Mouse (Mus musculus) bone marrow, adult 2 months (tissue): ENCODE measurements around the gene Csrp1. TPM values are rescaled to one million over a fixed set of nuclear protein-coding genes. Genes with fewer than 3 reads are reported as not detected.

Experiments used
- H3K27ac ChIP-seq: fragments of 200-500 bp; 2 replicates; pipeline ENCODE4 v1.5.1; 2012; ENCODE audit warnings: low read depth, mild to moderate bottlenecking, control low read depth, inconsistent platforms, low read length; ENCODE audit not compliant: control insufficient read depth, poor library complexity, insufficient read depth
- H3K4me1 ChIP-seq: fragments of 200-500 bp; 2 replicates; pipeline ENCODE4 v1.6.1; 2011; ENCODE audit warnings: low read length; ENCODE audit not compliant: control insufficient read depth, insufficient read depth
- H3K4me3 ChIP-seq: fragments of 200-500 bp; replicated peaks from 2 replicates; pipeline ENCODE3; 2011; ENCODE audit warnings: mild to moderate bottlenecking, low read depth, low read length, control low read depth; ENCODE audit not compliant: control insufficient read depth
- CTCF ChIP-seq: fragments of 200-500 bp; IDR thresholded peaks from 2 replicates; pipeline ENCODE4 v1.5.1; 2011; ENCODE audit warnings: low read length, control low read depth; ENCODE audit not compliant: control insufficient read depth, insufficient read depth
- POLR2A ChIP-seq: fragments of 200-500 bp; IDR thresholded peaks from 2 replicates; pipeline ENCODE4 v1.6.1; 2011; ENCODE audit warnings: low read depth, mild to moderate bottlenecking, control low read depth, low read length, borderline replicate concordance; ENCODE audit not compliant: control insufficient read depth
- WGBS: fragments of 180-500 bp; shearing (Covaris S2); methylation state at CpG from one replicate; pipeline ENCODE4 v1.1.7; 2018; 5-methylcytosine and 5-hydroxymethylcytosine counted together
- polyA plus RNA-seq: library from polyadenylated mRNA; stranded (reverse); fragments of >200 nt; gene quantifications from 2 replicates; pipeline ENCODE4 v1.2.4, GENCODE M21; 2011; ENCODE audit warnings: low replicate concordance; ENCODE audit not compliant: missing spikeins, insufficient read depth, insufficient read length

The Csrp1 gene
- polyA plus RNA-seq, 1 experiment, result 109 TPM

- WGBS, result 21% methylated on average over 3 of the region's 3 CpGs
- TF ChIP-seq POLR2A (no peak), CTCF (no peak)
These were observed 4.8 kb upstream of the Csrp1 start for GRCm38 (mm10) chr1:135714901-135715609.

DNA sequence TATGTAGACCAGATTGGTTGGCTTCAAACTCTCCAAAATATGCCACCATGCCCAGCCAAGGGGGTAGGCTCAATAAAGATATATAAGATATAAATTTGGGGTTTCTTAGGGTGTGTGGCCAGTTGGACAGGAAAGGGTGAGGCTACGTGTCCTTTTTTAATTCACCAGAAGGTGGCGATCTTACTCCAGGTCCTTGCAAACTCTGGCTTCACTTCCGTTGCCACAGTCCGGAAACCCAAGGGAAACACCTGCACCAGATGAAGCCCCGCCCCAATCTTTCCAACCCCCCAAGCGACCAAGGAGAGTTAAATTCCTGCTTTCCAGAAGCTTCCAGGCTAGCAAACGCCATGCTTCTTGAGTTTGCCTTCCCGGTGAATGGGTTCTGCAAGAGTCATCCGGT lies 375 bp upstream of the Csrp1 start:
- H3K4me1 ChIP-seq, result peaks cover 1% of the 10 kb centered on the region; the same call in 1 of the 2 replicates
- peak; percentile 75 for TF ChIP-seq CTCF
- no peak for TF ChIP-seq POLR2A
- H3K27ac ChIP-seq, result no peak overlapping the region
- 8% methylated on average over 9 of the region's 9 CpGs for WGBS
- H3K4me3 ChIP-seq, result no peak overlapping the region

More at GRCm38 (mm10) chr1:135714901-135715609, 4.8 kb upstream of the Csrp1 start:
- H3K4me1 ChIP-seq, result peaks cover 3% of the 10 kb centered on the region; the same call in 1 of the 2 replicates
- H3K27ac ChIP-seq, result peak overlapping the region; percentile 22; the same call in 1 of the 2 replicates
- H3K4me3 ChIP-seq, result no peak overlapping the region

DNA sequence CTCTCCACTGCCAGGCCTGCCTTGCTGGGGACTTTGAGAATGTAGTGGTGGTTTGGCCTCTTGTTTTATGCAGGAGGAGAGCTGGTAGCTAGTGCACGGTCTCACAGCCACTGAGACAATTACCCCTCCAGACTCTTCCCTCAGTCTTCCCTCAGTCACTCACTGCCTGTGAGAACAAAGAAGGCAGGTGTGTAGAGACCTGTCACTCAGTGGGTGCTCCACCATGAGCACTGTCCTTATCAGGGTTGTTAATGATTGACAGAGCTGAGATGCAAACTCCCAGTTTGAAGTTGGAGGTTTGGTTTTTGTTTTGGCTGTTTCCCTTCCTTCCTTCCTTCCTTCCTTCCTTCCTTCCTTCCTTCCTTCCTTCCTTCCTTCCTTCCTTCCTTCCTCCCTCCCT lies 3.2 kb downstream of the Csrp1 start:
- 76% methylated on average over 1 of the region's 1 CpGs for WGBS
- Histone ChIP-seq H3K4me3 (no peak overlapping the region), H3K4me1 (no peaks in the 10 kb centered on the region; the same call in 1 of the 2 replicates), H3K27ac (no peak overlapping the region)
- TF ChIP-seq CTCF (no peak), POLR2A (no peak)

- TF ChIP-seq POLR2A (no peak), CTCF (no peak)
- 73% methylated on average over 4 of the region's 4 CpGs for WGBS
- Histone ChIP-seq H3K4me3 (no peak overlapping the region), H3K27ac (no peak overlapping the region), H3K4me1 (no peaks in the 10 kb centered on the region; the same call in 1 of the 2 replicates)
These were observed 4.3 kb downstream of the Csrp1 start for GRCm38 (mm10) chr1:135724134-135724533.

- 61% methylated on average over 6 of the region's 6 CpGs for WGBS
- H3K27ac ChIP-seq, result no peak overlapping the region
- peaks cover 3% of the 10 kb centered on the region for H3K4me1 ChIP-seq
- no peak overlapping the region for H3K4me3 ChIP-seq
- TF ChIP-seq CTCF, result no peak
- no peak for TF ChIP-seq POLR2A
These were observed 5.5 kb downstream of the Csrp1 start for GRCm38 (mm10) chr1:135725324-135725723.

- Histone ChIP-seq H3K4me1 (peaks cover 4% of the 10 kb centered on the region), H3K27ac (no peak overlapping the region), H3K4me3 (no peak overlapping the region)
- 7% methylated on average over 7 of the region's 7 CpGs for WGBS
- TF ChIP-seq POLR2A (no peak), CTCF (no peak)
These were observed 6.1 kb downstream of the Csrp1 start for GRCm38 (mm10) chr1:135725936-135726335.

DNA sequence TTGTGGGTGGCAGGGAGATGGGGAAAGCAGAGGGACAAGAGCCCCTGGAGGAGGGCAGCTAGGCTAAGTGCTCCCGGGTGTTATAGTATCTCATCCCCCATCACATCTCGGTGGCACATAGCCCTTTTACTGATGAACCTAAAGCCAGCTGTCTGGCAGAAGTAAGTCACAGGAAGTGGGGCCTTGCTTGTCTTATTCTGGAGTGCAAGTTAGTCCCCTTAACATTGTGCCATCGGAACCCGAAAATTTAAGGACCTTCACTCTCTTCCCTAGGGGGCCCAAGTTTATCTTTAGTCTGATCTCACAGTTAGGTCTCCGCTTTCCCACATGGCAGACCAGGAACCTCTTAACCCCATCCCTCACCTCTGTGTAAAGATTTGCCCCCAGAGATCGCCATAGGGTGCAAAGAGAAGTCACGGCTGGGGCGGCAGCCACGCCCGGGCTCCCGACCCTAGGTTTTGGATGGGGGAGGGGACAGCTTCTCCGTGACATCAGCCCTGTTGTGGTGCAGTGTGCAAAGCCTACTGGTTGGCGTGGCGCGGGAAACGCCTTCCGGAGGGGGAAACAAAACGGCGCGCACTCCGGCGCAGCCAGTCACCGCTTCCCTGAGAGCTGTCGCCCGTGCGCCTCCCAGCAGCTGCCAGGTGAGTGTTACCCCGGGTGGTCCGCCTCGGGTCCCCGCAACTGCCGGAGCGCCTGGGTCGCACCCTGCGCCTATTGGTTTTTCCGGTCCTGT lies 8.9 kb downstream of the Csrp1 start:
- H3K27ac ChIP-seq, result peak overlapping the region; percentile 65
- WGBS, result 1% methylated on average over 35 of the region's 35 CpGs
- TF ChIP-seq CTCF (no peak), POLR2A (peak; percentile 95)
- peak overlapping the region; percentile 67 for H3K4me3 ChIP-seq
- peaks cover 6% of the 10 kb centered on the region for H3K4me1 ChIP-seq

DNA sequence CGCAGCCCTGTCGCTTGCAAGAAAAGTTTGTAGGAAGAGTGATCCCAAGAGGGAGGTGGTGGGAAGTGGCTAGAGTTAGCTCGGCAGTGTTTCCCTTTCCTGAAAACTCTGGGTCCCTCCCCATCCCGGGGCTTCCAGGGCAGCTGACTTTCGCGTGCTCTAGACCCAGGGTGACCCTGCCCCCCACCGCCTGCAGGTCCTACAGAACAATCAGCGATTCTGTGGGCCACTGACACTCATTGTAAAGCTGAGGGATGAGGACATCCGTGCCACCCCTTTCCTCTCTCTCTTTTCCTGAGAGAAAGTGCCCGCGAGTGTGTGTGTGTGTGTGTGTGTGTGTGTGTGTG lies 9.5 kb downstream of the Csrp1 start:
- H3K4me1 ChIP-seq, result peaks cover 6% of the 10 kb centered on the region
- H3K27ac ChIP-seq, result peak overlapping the region; percentile 65
- WGBS, result under 1% methylated on average over 11 of the region's 11 CpGs
- TF ChIP-seq POLR2A (no peak), CTCF (no peak)
- H3K4me3 ChIP-seq, result peak overlapping the region; percentile 67

DNA sequence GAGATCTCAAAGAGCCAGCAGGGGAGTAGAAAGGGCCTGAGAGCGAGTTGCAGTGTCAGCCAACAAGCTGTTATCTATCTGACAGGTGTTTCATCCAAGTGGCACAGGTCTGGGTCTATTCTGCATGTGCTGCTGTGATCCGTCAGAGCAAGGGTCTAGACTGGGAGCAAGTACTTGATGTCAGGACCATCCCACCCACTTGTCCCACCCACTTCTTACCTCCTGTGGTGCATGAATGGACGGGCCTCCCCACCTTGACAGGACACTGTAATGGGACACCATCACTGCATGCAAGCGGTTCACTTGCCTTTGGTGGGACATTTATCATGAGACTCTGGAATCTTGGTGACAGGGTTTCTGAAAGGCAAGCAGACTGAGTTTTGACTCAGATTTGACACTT lies 10.0 kb downstream of the Csrp1 start:
- Histone ChIP-seq H3K4me1 (peaks cover 6% of the 10 kb centered on the region), H3K4me3 (peak overlapping the region; percentile 67), H3K27ac (peak overlapping the region; percentile 65; the same call in 1 of the 2 replicates)
- TF ChIP-seq CTCF (no peak), POLR2A (no peak)
- WGBS, result 16% methylated on average over 4 of the region's 4 CpGs
